Mouse (Mus musculus) lung, postnatal 0 days (tissue): Measurements from ENCODE around the gene St6galnac5. TPM values are rescaled to one million over a fixed set of nuclear protein-coding genes. Genes with fewer than 3 reads are reported as not detected.
A peak's percentile ranks its signal among the peaks of the same experiment; 100 is the strongest.

Source experiments
- ATAC-seq: fragments of 200-750 bp; cut with Nextera tagmentation; 2 replicates; pipeline ENCODE4 v1.8.0; 2017; ENCODE audit warnings: moderate library complexity
- DNase-seq: peaks from one replicate; pipeline ENCODE4 v3.0.0-alpha.2; 2016; ENCODE audit warnings: low spot score
- H3K27ac ChIP-seq: fragments of 300-500 bp; sonication (generic); 2 replicates; pipeline ENCODE4 v1.5.1; 2014; ENCODE audit warnings: antibody characterized with exemption, mild to moderate bottlenecking, low read length, mixed read lengths
- H3K27me3 ChIP-seq: fragments of 300-500 bp; sonication (generic); replicated peaks from 2 replicates; pipeline ENCODE4 v1.6.1; 2014; ENCODE audit warnings: low read length, mixed read lengths; ENCODE audit not compliant: insufficient read depth
- H3K36me3 ChIP-seq: fragments of 300-500 bp; sonication (generic); 2 replicates; pipeline ENCODE4 v1.6.1; 2014; ENCODE audit warnings: low read length, mixed read lengths; ENCODE audit not compliant: insufficient read depth
- H3K4me1 ChIP-seq: fragments of 300-500 bp; sonication (generic); 2 replicates; pipeline ENCODE4 v1.6.1; 2014; ENCODE audit warnings: antibody characterized with exemption, low read depth, low read length, mixed read lengths; ENCODE audit not compliant: insufficient read depth
- H3K4me2 ChIP-seq: fragments of 300-500 bp; sonication (generic); replicated peaks from 2 replicates; pipeline ENCODE4 v1.6.1; 2014; ENCODE audit warnings: low read depth, mild to moderate bottlenecking, low read length, moderate library complexity, mixed read lengths
- H3K4me3 ChIP-seq: fragments of 300-500 bp; sonication (generic); 2 replicates; pipeline ENCODE4 v1.5.1; 2014; ENCODE audit warnings: low read depth, low read length
- H3K9ac ChIP-seq: fragments of 300-500 bp; sonication (generic); replicated peaks from 2 replicates; pipeline ENCODE4 v1.6.1; 2014; ENCODE audit warnings: low read depth, mild to moderate bottlenecking
- H3K9me3 ChIP-seq: fragments of 300-500 bp; sonication (generic); 2 replicates; pipeline ENCODE4 v1.6.1; 2016; ENCODE audit warnings: low read length, mixed read lengths
- CTCF ChIP-seq: IDR thresholded peaks from 2 replicates; pipeline ENCODE4 v1.5.1; 2016; ENCODE audit warnings: antibody characterized with exemption, mild to moderate bottlenecking
- EP300 ChIP-seq: IDR thresholded peaks from 2 replicates; pipeline ENCODE4 v1.6.1; 2016; ENCODE audit warnings: antibody characterized with exemption, mild to moderate bottlenecking, control low read depth
- whole genome bisulfite sequencing: fragments of 180-500 bp; shearing (Covaris S2); extraction: QIAGEN DNeasy Blood & Tissue Kit; methylation state at CpG from one replicate; pipeline ENCODE4 v1.1.7; 2014; 5-methylcytosine and 5-hydroxymethylcytosine counted together
- polyA plus RNA-seq: library from polyadenylated mRNA; unstranded; fragments of >200 nt; fragmentation: Nextera tagmentation; extraction: Ambion mirVana; gene quantifications from 2 replicates; pipeline ENCODE4 v1.2.1, GENCODE M21; 2015

St6galnac5 gene
- polyA plus RNA-seq = 2.4 and 2.5 TPM in 2 replicates

GRCm38 (mm10) chr3:152981988-152982387, at the start of gene St6galnac5:
St6galnac5 (minus strand) TSS chr3:152982246.
- H3K36me3 ChIP-seq = no peaks in the 10 kb centered on the region
- H3K27ac ChIP-seq = no peak within 1 kb of the TSS
- H3K4me2 ChIP-seq = peak within 1 kb of the TSS; percentile 56
- ATAC-seq = no peak
- no peaks in the 10 kb centered on the region for H3K4me1 ChIP-seq
- 0 out of 2 replicates have a peak within 1 kb of the TSS, but pooled peaks have one; percentile 29 for H3K9ac ChIP-seq
- peaks cover 4% of the 10 kb centered on the region; the same call in 1 of the 2 replicates for H3K27me3 ChIP-seq
- H3K9me3 ChIP-seq = no peaks in the 10 kb centered on the region
- H3K4me3 ChIP-seq = peak within 1 kb of the TSS; percentile 32
- DNase-seq = no peak
- 0% methylated on average over 17 of the region's 17 CpGs for WGBS
- TF ChIP-seq CTCF = peak; percentile 45; the same call in 1 of the 2 replicates
- no peak for TF ChIP-seq EP300

- ATAC-seq (no peak), DNase-seq (no peak)
- no peak overlapping the region for H3K4me3 ChIP-seq
- no peak overlapping the region for H3K27ac ChIP-seq
- no peak overlapping the region for H3K9ac ChIP-seq
- no peak overlapping the region for H3K4me2 ChIP-seq
- 92% methylated on average over 5 of the region's 5 CpGs for WGBS
- no peaks in the 10 kb centered on the region for H3K27me3 ChIP-seq
- TF ChIP-seq EP300 (no peak), CTCF (no peak)
- no peaks in the 10 kb centered on the region for H3K4me1 ChIP-seq
- no peaks in the 10 kb centered on the region for H3K9me3 ChIP-seq
- no peaks in the 10 kb centered on the region for H3K36me3 ChIP-seq
Measured at GRCm38 (mm10) chr3:153030756-153031155, 48.7 kb upstream of the St6galnac5 start.

GRCm38 (mm10) chr3:153024016-153024415, 42.0 kb upstream of the St6galnac5 start:
- no peaks in the 10 kb centered on the region for H3K9me3 ChIP-seq
- no peak for ATAC-seq
- no peak overlapping the region for H3K4me2 ChIP-seq

DNA sequence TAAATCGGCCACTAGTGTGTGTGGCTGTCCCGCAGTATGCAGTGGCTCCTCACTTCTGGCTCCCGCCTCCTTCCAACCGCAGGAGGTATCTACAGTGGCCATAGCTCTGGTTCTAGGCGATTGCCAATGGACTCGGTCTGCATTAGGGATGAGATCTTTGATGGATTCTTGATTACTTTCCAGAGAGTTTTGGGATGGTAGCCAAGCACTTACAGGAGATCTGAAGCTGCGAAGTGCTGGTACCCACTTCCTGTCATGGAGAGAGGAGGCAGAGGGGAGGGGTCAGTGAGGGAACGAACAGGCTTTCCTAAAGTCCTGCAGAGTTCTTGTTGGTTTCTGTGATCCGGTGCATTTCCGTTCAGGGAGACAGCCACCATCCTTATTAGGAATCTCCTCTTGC, 36.0 kb upstream of the St6galnac5 start:
- no peak overlapping the region for H3K9ac ChIP-seq
- WGBS = 49% methylated on average over 10 of the region's 10 CpGs
- no peaks in the 10 kb centered on the region for H3K9me3 ChIP-seq
- no peaks in the 10 kb centered on the region for H3K4me1 ChIP-seq
- H3K4me3 ChIP-seq = no peak overlapping the region
- H3K27me3 ChIP-seq = no peaks in the 10 kb centered on the region
- no peak overlapping the region for H3K27ac ChIP-seq
- no peak for TF ChIP-seq CTCF
- TF ChIP-seq EP300 = no peak
- H3K4me2 ChIP-seq = no peak overlapping the region
- ATAC-seq (no peak), DNase-seq (no peak)
- no peaks in the 10 kb centered on the region for H3K36me3 ChIP-seq

More at GRCm38 (mm10) chr3:153024016-153024415, 42.0 kb upstream of the St6galnac5 start:
- Histone ChIP-seq H3K27ac (no peak overlapping the region), H3K9ac (no peak overlapping the region), H3K4me1 (no peaks in the 10 kb centered on the region), H3K36me3 (no peaks in the 10 kb centered on the region), H3K27me3 (no peaks in the 10 kb centered on the region), H3K4me3 (no peak overlapping the region)
- TF ChIP-seq EP300 (no peak), CTCF (no peak)
- no peak for DNase-seq
- 84% methylated on average over 11 of the region's 11 CpGs for WGBS

DNA sequence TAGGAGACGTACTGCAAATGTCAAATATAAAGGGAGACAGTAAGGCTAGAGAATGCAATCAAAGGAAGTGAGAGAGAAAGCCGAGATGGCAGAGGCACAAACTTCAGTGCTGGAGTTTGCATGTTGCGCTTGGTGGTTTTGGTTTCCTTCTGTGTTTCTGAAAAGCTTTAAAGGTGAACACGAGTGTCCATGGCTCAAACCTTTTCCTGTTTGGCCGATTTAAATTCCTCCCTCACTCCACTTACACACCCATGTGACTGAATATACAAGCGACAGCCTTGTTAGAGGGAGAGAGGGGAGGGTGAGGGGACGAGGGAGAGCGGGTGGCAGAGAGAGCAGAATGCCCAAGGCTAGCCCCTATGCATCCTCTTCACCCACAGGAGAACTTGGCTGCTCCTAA, 34.3 kb upstream of the St6galnac5 start:
- H3K4me3 ChIP-seq = no peak overlapping the region
- 42% methylated on average over 8 of the region's 8 CpGs for WGBS
- no peak overlapping the region for H3K9ac ChIP-seq
- ATAC-seq = no peak
- H3K27ac ChIP-seq = no peak overlapping the region
- no peaks in the 10 kb centered on the region for H3K36me3 ChIP-seq
- no peak for DNase-seq
- no peaks in the 10 kb centered on the region for H3K9me3 ChIP-seq
- TF ChIP-seq CTCF = no peak
- no peak for TF ChIP-seq EP300
- H3K27me3 ChIP-seq = no peaks in the 10 kb centered on the region
- no peak overlapping the region for H3K4me2 ChIP-seq
- H3K4me1 ChIP-seq = no peaks in the 10 kb centered on the region

GRCm38 (mm10) chr3:153006893-153007292, 24.8 kb upstream of the St6galnac5 start:
- Histone ChIP-seq H3K4me2 (no peak overlapping the region), H3K4me1 (no peaks in the 10 kb centered on the region), H3K36me3 (no peaks in the 10 kb centered on the region), H3K9me3 (no peaks in the 10 kb centered on the region), H3K4me3 (no peak overlapping the region), H3K27me3 (no peaks in the 10 kb centered on the region), H3K27ac (no peak overlapping the region), H3K9ac (no peak overlapping the region)
- DNase-seq (no peak), ATAC-seq (no peak)
- WGBS = 89% methylated on average over 6 of the region's 6 CpGs
- no peak for TF ChIP-seq CTCF
- no peak for TF ChIP-seq EP300

GRCm38 (mm10) chr3:152998901-152999300, 16.9 kb upstream of the St6galnac5 start:
- Histone ChIP-seq H3K4me2 (no peak overlapping the region), H3K9ac (no peak overlapping the region), H3K4me1 (no peaks in the 10 kb centered on the region), H3K36me3 (no peaks in the 10 kb centered on the region), H3K27ac (no peak overlapping the region), H3K4me3 (no peak overlapping the region), H3K27me3 (no peaks in the 10 kb centered on the region), H3K9me3 (no peaks in the 10 kb centered on the region)
- TF ChIP-seq CTCF = no peak
- TF ChIP-seq EP300 = no peak
- DNase-seq = no peak
- WGBS = 60% methylated on average over 5 of the region's 5 CpGs
- no peak; the same call in 1 of the 2 replicates for ATAC-seq
